Mouse (Mus musculus) megakaryocyte, embryonic 14.5 days (primary cell): Measurements from ENCODE around the gene Rab15.

Source experiments
- FLI1 ChIP-seq: IDR thresholded peaks from 2 replicates; pipeline ENCODE4 v1.6.1; 2012; ENCODE audit warnings: low read length, inconsistent platforms, mixed read lengths
- GATA1 ChIP-seq: IDR thresholded peaks from 3 replicates; pipeline ENCODE4 v1.6.1; 2012; ENCODE audit warnings: mixed read lengths, low read length, inconsistent platforms, borderline replicate concordance

DNA sequence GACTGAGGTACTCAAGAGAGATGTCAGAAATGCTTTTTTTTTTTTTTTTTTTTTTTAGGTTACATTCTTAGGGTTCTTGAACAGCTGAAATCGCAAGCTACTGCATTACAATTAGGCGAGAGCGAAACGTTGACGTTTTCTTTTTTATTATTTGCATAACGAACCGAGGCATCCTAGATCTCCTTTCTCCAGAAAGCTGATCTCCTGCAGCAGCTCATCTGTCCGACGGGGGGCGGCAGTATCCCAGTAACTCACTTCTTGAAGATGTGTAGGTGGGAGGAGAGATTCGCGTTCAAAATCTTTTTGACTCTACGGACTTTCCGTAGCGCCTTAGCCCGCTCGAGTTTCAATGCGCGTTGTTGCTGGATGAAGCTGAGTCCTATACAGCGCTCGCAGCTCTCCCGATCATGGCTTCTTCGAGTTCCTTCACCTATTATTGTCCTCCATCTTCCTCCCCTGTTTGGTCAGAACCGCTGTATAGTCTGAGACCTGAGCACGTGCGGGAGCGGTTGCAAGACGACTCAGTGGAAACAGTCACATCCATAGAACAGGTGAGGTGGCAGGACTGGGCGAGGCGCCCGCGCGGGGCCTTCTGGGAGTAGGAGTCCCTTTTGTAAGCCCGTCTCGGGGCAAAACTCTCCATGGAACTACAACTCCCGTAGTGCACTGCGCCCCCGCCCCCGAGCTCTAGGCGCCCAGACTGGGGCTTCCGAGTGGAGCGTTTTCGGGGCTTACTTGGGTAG lies 14.6 kb upstream of the Rab15 start:
- no peak for TF ChIP-seq FLI1
- TF ChIP-seq GATA1, result no peak
